Mouse (Mus musculus) heart, embryonic 15.5 days (tissue): ENCODE data around the gene Klk7. TPM values are rescaled to one million over a fixed set of nuclear protein-coding genes. Genes with fewer than 3 reads are reported as not detected.

Source experiments
- ATAC-seq: fragments of 200-750 bp; cut with Nextera tagmentation; replicated peaks from 2 replicates; pipeline ENCODE4 v1.8.0; 2017; ENCODE audit warnings: low read depth, moderate TSS enrichment; ENCODE audit not compliant: insufficient number of reproducible peaks, insufficient read depth, low FRiP score
- H3K27ac ChIP-seq: fragments of 300-500 bp; sonication (generic); 2 replicates; pipeline ENCODE4 v1.5.1; 2015; ENCODE audit warnings: mild to moderate bottlenecking, inconsistent platforms
- H3K27me3 ChIP-seq: fragments of 300-500 bp; sonication (generic); 2 replicates; pipeline ENCODE4 v1.6.1; 2015; ENCODE audit warnings: inconsistent platforms
- H3K36me3 ChIP-seq: fragments of 300-500 bp; sonication (generic); 2 replicates; pipeline ENCODE4 v1.6.1; 2015; ENCODE audit warnings: mild to moderate bottlenecking, inconsistent platforms
- H3K4me1 ChIP-seq: fragments of 300-500 bp; sonication (generic); replicated peaks from 2 replicates; pipeline ENCODE4 v1.6.1; 2015; ENCODE audit warnings: inconsistent platforms
- H3K4me2 ChIP-seq: fragments of 300-500 bp; sonication (generic); 2 replicates; pipeline ENCODE4 v1.6.1; 2015; ENCODE audit warnings: inconsistent platforms, mild to moderate bottlenecking, moderate library complexity
- H3K4me3 ChIP-seq: fragments of 300-500 bp; sonication (generic); 2 replicates; pipeline ENCODE4 v1.5.1; 2015; ENCODE audit warnings: mild to moderate bottlenecking, inconsistent platforms
- H3K9ac ChIP-seq: fragments of 300-500 bp; sonication (generic); 2 replicates; pipeline ENCODE4 v1.6.1; 2015; ENCODE audit warnings: mild to moderate bottlenecking, inconsistent platforms
- H3K9me3 ChIP-seq: fragments of 300-500 bp; sonication (generic); replicated peaks from 2 replicates; pipeline ENCODE4 v1.6.1; 2016; ENCODE audit warnings: inconsistent platforms
- WGBS: fragments of 180-500 bp; shearing (Covaris S2); methylation state at CpG from one replicate; pipeline ENCODE4 v1.1.7; 2015; ENCODE audit warnings: mixed read lengths; 5-methylcytosine and 5-hydroxymethylcytosine counted together
- polyA plus RNA-seq: library from polyadenylated mRNA; unstranded; fragments of >200 nt; fragmentation: Nextera tagmentation; extraction: Ambion mirVana; gene quantifications from 2 replicates; pipeline ENCODE4 v1.2.1, GENCODE M21; 2015

The Klk7 gene
- 0.08 TPM in 1 of 2 replicates, not detected in the other for polyA plus RNA-seq

GRCm38 (mm10) chr7:43810994-43811393 is at the start of gene Klk7:
Gene Klk7, plus strand, starts transcription at chr7:43811294.
- no peak for ATAC-seq
- WGBS: 40% methylated on average over 5 of the region's 5 CpGs

GRCm38 (mm10) chr7:43766484-43766883 is 44.6 kb upstream of the Klk7 start:
- Histone ChIP-seq H3K9ac (no peak overlapping the region), H3K27ac (no peak overlapping the region), H3K9me3 (no peaks in the 10 kb centered on the region), H3K4me2 (no peak overlapping the region), H3K4me1 (no peaks in the 10 kb centered on the region), H3K36me3 (no peaks in the 10 kb centered on the region), H3K27me3 (no peaks in the 10 kb centered on the region), H3K4me3 (no peak overlapping the region)
- no peak for ATAC-seq
- 35% methylated on average over 8 of the region's 8 CpGs for WGBS

More at GRCm38 (mm10) chr7:43810994-43811393, at the start of gene Klk7:
- Histone ChIP-seq H3K27ac (no peak within 1 kb of the TSS), H3K27me3 (no peaks in the 10 kb centered on the region; the same call in 1 of the 2 replicates), H3K4me1 (no peaks in the 10 kb centered on the region), H3K4me2 (no peak within 1 kb of the TSS), H3K36me3 (no peaks in the 10 kb centered on the region), H3K4me3 (no peak within 1 kb of the TSS), H3K9me3 (no peaks in the 10 kb centered on the region), H3K9ac (no peak within 1 kb of the TSS)

GRCm38 (mm10) chr7:43768597-43768996 is 42.5 kb upstream of the Klk7 start, which contains the start of gene Klk12:
Gene Klk12, plus strand, starts transcription at chr7:43768897.
- no peak within 1 kb of the TSS for H3K4me3 ChIP-seq
- no peak within 1 kb of the TSS for H3K4me2 ChIP-seq
- H3K36me3 ChIP-seq: no peaks in the 10 kb centered on the region
- H3K27ac ChIP-seq: no peak within 1 kb of the TSS
- no peaks in the 10 kb centered on the region for H3K27me3 ChIP-seq
- H3K9me3 ChIP-seq: no peaks in the 10 kb centered on the region
- H3K4me1 ChIP-seq: no peaks in the 10 kb centered on the region
- 60% methylated on average over 4 of the region's 4 CpGs for WGBS
- ATAC-seq: no peak
- H3K9ac ChIP-seq: no peak within 1 kb of the TSS

- Histone ChIP-seq H3K36me3 (no peaks in the 10 kb centered on the region), H3K4me2 (no peak overlapping the region), H3K4me3 (no peak overlapping the region), H3K27ac (no peak overlapping the region), H3K4me1 (no peaks in the 10 kb centered on the region), H3K9me3 (no peaks in the 10 kb centered on the region), H3K27me3 (no peaks in the 10 kb centered on the region), H3K9ac (no peak overlapping the region)
- 85% methylated on average over 8 of the region's 8 CpGs for WGBS
- no peak for ATAC-seq
These were observed 41.5 kb upstream of the Klk7 start for GRCm38 (mm10) chr7:43769636-43770035.

GRCm38 (mm10) chr7:43770701-43771100 is 40.4 kb upstream of the Klk7 start:
- WGBS: 93% methylated on average over 10 of the region's 10 CpGs
- Histone ChIP-seq H3K36me3 (no peaks in the 10 kb centered on the region), H3K9me3 (no peaks in the 10 kb centered on the region), H3K27ac (no peak overlapping the region), H3K4me3 (no peak overlapping the region), H3K4me1 (no peaks in the 10 kb centered on the region), H3K27me3 (no peaks in the 10 kb centered on the region), H3K9ac (no peak overlapping the region), H3K4me2 (no peak overlapping the region)
- no peak for ATAC-seq

GRCm38 (mm10) chr7:43771916-43772315 is 39.2 kb upstream of the Klk7 start:
- no peak overlapping the region for H3K4me2 ChIP-seq
- H3K27me3 ChIP-seq: no peaks in the 10 kb centered on the region
- H3K9me3 ChIP-seq: no peaks in the 10 kb centered on the region
- no peak overlapping the region for H3K4me3 ChIP-seq
- H3K4me1 ChIP-seq: no peaks in the 10 kb centered on the region
- no peaks in the 10 kb centered on the region for H3K36me3 ChIP-seq
- no peak overlapping the region for H3K9ac ChIP-seq
- no peak for ATAC-seq
- 89% methylated on average over 6 of the region's 6 CpGs for WGBS
- H3K27ac ChIP-seq: no peak overlapping the region

GRCm38 (mm10) chr7:43772901-43773300 is 38.2 kb upstream of the Klk7 start:
- no peak for ATAC-seq
- Histone ChIP-seq H3K4me2 (no peak overlapping the region), H3K9me3 (no peaks in the 10 kb centered on the region), H3K4me3 (no peak overlapping the region), H3K9ac (no peak overlapping the region), H3K4me1 (no peaks in the 10 kb centered on the region), H3K27me3 (no peaks in the 10 kb centered on the region), H3K36me3 (no peaks in the 10 kb centered on the region), H3K27ac (no peak overlapping the region)
- 68% methylated on average over 3 of the region's 3 CpGs for WGBS

GRCm38 (mm10) chr7:43774364-43774763 is 36.7 kb upstream of the Klk7 start, which contains the start of gene Klk11:
Gene Klk11, plus strand, starts transcription at chr7:43774604.
- Histone ChIP-seq H3K4me2 (no peak within 1 kb of the TSS), H3K4me3 (no peak within 1 kb of the TSS), H3K27ac (no peak within 1 kb of the TSS), H3K9ac (no peak within 1 kb of the TSS), H3K36me3 (no peaks in the 10 kb centered on the region), H3K4me1 (no peaks in the 10 kb centered on the region), H3K9me3 (no peaks in the 10 kb centered on the region), H3K27me3 (no peaks in the 10 kb centered on the region)
- no peak for ATAC-seq
- WGBS: 92% methylated on average over 5 of the region's 5 CpGs

GRCm38 (mm10) chr7:43774802-43775201 is 36.3 kb upstream of the Klk7 start:
- no peak overlapping the region for H3K4me3 ChIP-seq
- no peak overlapping the region for H3K4me2 ChIP-seq
- ATAC-seq: no peak
- 57% methylated on average over 6 of the region's 6 CpGs for WGBS
- no peaks in the 10 kb centered on the region for H3K4me1 ChIP-seq
- H3K9me3 ChIP-seq: no peaks in the 10 kb centered on the region
- no peaks in the 10 kb centered on the region for H3K36me3 ChIP-seq
- H3K9ac ChIP-seq: no peak overlapping the region
- no peak overlapping the region for H3K27ac ChIP-seq
- H3K27me3 ChIP-seq: no peaks in the 10 kb centered on the region

- H3K9ac ChIP-seq: no peak overlapping the region
- H3K4me3 ChIP-seq: no peak overlapping the region
- H3K27me3 ChIP-seq: no peaks in the 10 kb centered on the region
- H3K4me2 ChIP-seq: no peak overlapping the region
- ATAC-seq: no peak
- H3K9me3 ChIP-seq: no peaks in the 10 kb centered on the region
- no peaks in the 10 kb centered on the region for H3K36me3 ChIP-seq
- no peaks in the 10 kb centered on the region for H3K4me1 ChIP-seq
- no peak overlapping the region for H3K27ac ChIP-seq
- 45% methylated on average over 7 of the region's 7 CpGs for WGBS
These were observed 35.6 kb upstream of the Klk7 start for GRCm38 (mm10) chr7:43775311-43776057.

GRCm38 (mm10) chr7:43776506-43776905 is 34.6 kb upstream of the Klk7 start:
- H3K9ac ChIP-seq: no peak overlapping the region
- no peak overlapping the region for H3K4me3 ChIP-seq
- no peak for ATAC-seq
- no peaks in the 10 kb centered on the region for H3K4me1 ChIP-seq
- H3K27me3 ChIP-seq: peaks cover 6% of the 10 kb centered on the region
- H3K36me3 ChIP-seq: no peaks in the 10 kb centered on the region
- no peak overlapping the region for H3K27ac ChIP-seq
- 78% methylated on average over 5 of the region's 5 CpGs for WGBS
- no peak overlapping the region for H3K4me2 ChIP-seq
- H3K9me3 ChIP-seq: no peaks in the 10 kb centered on the region

- peaks cover 10% of the 10 kb centered on the region for H3K27me3 ChIP-seq
- ATAC-seq: no peak
- no peaks in the 10 kb centered on the region for H3K4me1 ChIP-seq
- H3K36me3 ChIP-seq: no peaks in the 10 kb centered on the region
- WGBS: 77% methylated on average over 12 of the region's 12 CpGs
- no peaks in the 10 kb centered on the region for H3K9me3 ChIP-seq
- no peak overlapping the region for H3K4me3 ChIP-seq
- no peak overlapping the region for H3K4me2 ChIP-seq
- H3K9ac ChIP-seq: no peak overlapping the region
- no peak overlapping the region for H3K27ac ChIP-seq
These were observed 33.7 kb upstream of the Klk7 start for GRCm38 (mm10) chr7:43777423-43777822.
